Mouse (Mus musculus) stomach, embryonic 16.5 days (tissue): ENCODE measurements around the gene Picalm. TPM values are rescaled to one million over a fixed set of nuclear protein-coding genes. Genes with fewer than 3 reads are reported as not detected.

Experiments
- ATAC-seq: fragments of 200-750 bp; cut with Nextera tagmentation; 2 replicates; pipeline ENCODE4 v1.8.0; 2017; ENCODE audit warnings: moderate number of reproducible peaks, moderate TSS enrichment; ENCODE audit not compliant: insufficient read depth, low FRiP score
- H3K27ac ChIP-seq: fragments of 300-500 bp; sonication (generic); 2 replicates; pipeline ENCODE4 v1.5.1; 2014; ENCODE audit warnings: low read length
- H3K27me3 ChIP-seq: fragments of 300-500 bp; sonication (generic); 2 replicates; pipeline ENCODE4 v1.6.1; 2014; ENCODE audit warnings: low read length, control low read depth, mixed read lengths; ENCODE audit not compliant: control insufficient read depth, insufficient read depth
- H3K36me3 ChIP-seq: fragments of 300-500 bp; sonication (generic); 2 replicates; pipeline ENCODE4 v1.6.1; 2014; ENCODE audit warnings: low read length; ENCODE audit not compliant: control insufficient read depth, insufficient read depth
- H3K4me1 ChIP-seq: fragments of 300-500 bp; sonication (generic); 2 replicates; pipeline ENCODE4 v1.6.1; 2014; ENCODE audit warnings: low read length, control low read depth, mixed read lengths; ENCODE audit not compliant: control insufficient read depth, insufficient read depth
- H3K4me2 ChIP-seq: fragments of 300-500 bp; sonication (generic); 2 replicates; pipeline ENCODE4 v1.6.1; 2014; ENCODE audit warnings: low read depth, low read length, mixed read lengths
- H3K4me3 ChIP-seq: fragments of 300-500 bp; sonication (generic); replicated peaks from 2 replicates; pipeline ENCODE4 v1.5.1; 2014; ENCODE audit warnings: mild to moderate bottlenecking, low read length
- H3K9ac ChIP-seq: fragments of 300-500 bp; sonication (generic); 2 replicates; pipeline ENCODE4 v1.6.1; 2014; ENCODE audit warnings: low read length
- H3K9me3 ChIP-seq: fragments of 300-500 bp; sonication (generic); replicated peaks from 2 replicates; pipeline ENCODE4 v1.6.1; 2016; ENCODE audit warnings: low read length, control low read depth; ENCODE audit not compliant: control insufficient read depth
- WGBS: fragments of 180-500 bp; shearing (Covaris S2); extraction: QIAGEN DNeasy Blood & Tissue Kit; methylation state at CpG from one replicate; pipeline ENCODE4 v1.1.7; 2014; 5-methylcytosine and 5-hydroxymethylcytosine counted together
- polyA plus RNA-seq: library from polyadenylated mRNA; unstranded; fragments of >200 nt; fragmentation: Nextera tagmentation; extraction: Ambion mirVana; gene quantifications from 2 replicates; pipeline ENCODE4 v1.2.1, GENCODE M21; 2015

Picalm gene
- 39.0 and 46.9 TPM in 2 replicates for polyA plus RNA-seq

- peak within 1 kb of the TSS; percentile 94 for H3K4me3 ChIP-seq
- under 1% methylated on average over 62 of the region's 72 CpGs for WGBS
- H3K9ac ChIP-seq, result peak within 1 kb of the TSS; percentile 99
- no peaks in the 10 kb centered on the region for H3K9me3 ChIP-seq
- ATAC-seq, result peak; percentile 94
- H3K27me3 ChIP-seq, result no peaks in the 10 kb centered on the region
- H3K4me2 ChIP-seq, result peak within 1 kb of the TSS; percentile 75
- peak within 1 kb of the TSS; percentile 99 for H3K27ac ChIP-seq
- no peaks in the 10 kb centered on the region for H3K36me3 ChIP-seq
- peaks cover 7% of the 10 kb centered on the region for H3K4me1 ChIP-seq
Observed at GRCm38 (mm10) chr7:90129732-90130392, at the start of gene Picalm. Gene Picalm, plus strand, starts transcription at chr7:90130213.

GRCm38 (mm10) chr7:90083799-90084198 is 46.2 kb upstream of the Picalm start:
- no peak overlapping the region for H3K9ac ChIP-seq
- no peaks in the 10 kb centered on the region for H3K36me3 ChIP-seq
- no peak overlapping the region for H3K4me2 ChIP-seq
- no peak overlapping the region for H3K4me3 ChIP-seq
- peak; percentile 58; the same call in 1 of the 2 replicates for ATAC-seq
- peak overlapping the region; percentile 4; the same call in 1 of the 2 replicates for H3K27ac ChIP-seq
- WGBS, result 40% methylated on average over 7 of the region's 7 CpGs
- H3K27me3 ChIP-seq, result no peaks in the 10 kb centered on the region
- H3K4me1 ChIP-seq, result peaks cover 14% of the 10 kb centered on the region
- H3K9me3 ChIP-seq, result no peaks in the 10 kb centered on the region

DNA sequence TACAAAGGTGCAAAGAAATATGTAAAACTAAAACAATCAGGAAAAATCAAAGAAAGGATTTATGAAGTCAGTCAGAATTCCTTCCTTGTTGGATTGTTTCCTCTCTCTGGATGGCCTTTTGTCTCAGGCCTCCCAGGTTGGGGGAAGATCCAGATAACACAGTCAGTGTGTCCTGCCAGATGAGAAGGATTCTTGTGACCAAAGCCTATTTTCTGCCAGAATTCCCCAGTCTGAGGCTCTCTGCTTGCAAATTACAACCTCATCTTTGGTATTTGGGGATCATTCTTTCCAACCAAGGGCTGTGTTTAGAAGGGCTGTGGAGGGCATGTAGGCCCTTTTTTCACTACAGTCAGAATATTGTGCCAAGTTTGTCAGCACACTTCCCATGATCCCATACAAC is 45.5 kb upstream of the Picalm start:
- no peaks in the 10 kb centered on the region for H3K9me3 ChIP-seq
- H3K27me3 ChIP-seq, result no peaks in the 10 kb centered on the region
- H3K9ac ChIP-seq, result no peak overlapping the region
- H3K27ac ChIP-seq, result peak overlapping the region; percentile 73; the same call in 1 of the 2 replicates
- H3K4me1 ChIP-seq, result peaks cover 14% of the 10 kb centered on the region
- ATAC-seq, result no peak
- H3K36me3 ChIP-seq, result no peaks in the 10 kb centered on the region
- H3K4me2 ChIP-seq, result no peak overlapping the region
- H3K4me3 ChIP-seq, result no peak overlapping the region

DNA sequence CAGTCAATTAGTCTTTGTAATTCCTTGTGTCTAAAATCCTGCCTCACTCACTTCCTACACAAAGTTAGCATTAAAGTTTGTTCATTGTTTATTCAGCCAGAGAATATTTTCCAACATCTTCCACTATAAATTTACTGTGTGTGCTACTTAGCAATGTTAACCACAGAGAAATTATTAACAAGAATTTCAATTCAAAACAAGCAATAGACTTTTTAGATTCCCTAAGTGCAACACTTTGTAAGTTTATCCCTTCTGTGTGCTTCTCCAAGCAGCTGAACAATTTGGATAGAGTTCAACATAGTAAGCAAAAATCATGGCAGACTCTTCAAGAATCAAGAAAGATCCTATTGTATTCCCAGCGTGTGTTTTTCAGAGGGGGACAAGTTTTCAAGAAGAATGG is 44.3 kb upstream of the Picalm start:
- H3K4me3 ChIP-seq, result no peak overlapping the region
- WGBS, result 15% methylated on average over 1 of the region's 1 CpGs
- H3K27ac ChIP-seq, result peak overlapping the region; percentile 73
- H3K27me3 ChIP-seq, result no peaks in the 10 kb centered on the region
- no peaks in the 10 kb centered on the region for H3K36me3 ChIP-seq
- H3K9me3 ChIP-seq, result no peaks in the 10 kb centered on the region
- no peak for ATAC-seq
- no peak overlapping the region for H3K4me2 ChIP-seq
- no peak overlapping the region for H3K9ac ChIP-seq
- H3K4me1 ChIP-seq, result peaks cover 14% of the 10 kb centered on the region

DNA sequence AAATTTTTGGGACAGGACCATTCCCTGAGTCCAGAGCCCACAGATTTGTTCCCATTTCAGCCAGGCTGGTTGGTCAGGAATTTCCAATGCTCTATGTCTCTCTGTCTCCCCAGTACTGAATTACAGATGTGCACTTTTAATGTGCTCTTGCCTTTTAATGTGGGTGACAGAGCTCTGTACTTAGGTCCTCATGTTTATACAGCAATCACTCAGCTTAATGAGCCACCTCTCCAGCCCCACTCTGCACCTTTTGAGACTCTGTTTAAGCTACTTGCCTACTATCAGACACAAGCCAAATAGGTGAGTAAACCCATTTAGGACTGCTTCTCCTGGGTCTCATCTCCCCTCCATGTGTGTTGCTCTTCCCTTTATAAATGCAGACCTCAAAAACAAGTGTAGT is 43.2 kb upstream of the Picalm start:
- H3K36me3 ChIP-seq, result no peaks in the 10 kb centered on the region
- no peaks in the 10 kb centered on the region for H3K9me3 ChIP-seq
- no peaks in the 10 kb centered on the region for H3K27me3 ChIP-seq
- H3K9ac ChIP-seq, result no peak overlapping the region
- no peak overlapping the region for H3K27ac ChIP-seq
- no peak for ATAC-seq
- no peak overlapping the region for H3K4me3 ChIP-seq
- H3K4me2 ChIP-seq, result no peak overlapping the region
- H3K4me1 ChIP-seq, result peaks cover 14% of the 10 kb centered on the region

DNA sequence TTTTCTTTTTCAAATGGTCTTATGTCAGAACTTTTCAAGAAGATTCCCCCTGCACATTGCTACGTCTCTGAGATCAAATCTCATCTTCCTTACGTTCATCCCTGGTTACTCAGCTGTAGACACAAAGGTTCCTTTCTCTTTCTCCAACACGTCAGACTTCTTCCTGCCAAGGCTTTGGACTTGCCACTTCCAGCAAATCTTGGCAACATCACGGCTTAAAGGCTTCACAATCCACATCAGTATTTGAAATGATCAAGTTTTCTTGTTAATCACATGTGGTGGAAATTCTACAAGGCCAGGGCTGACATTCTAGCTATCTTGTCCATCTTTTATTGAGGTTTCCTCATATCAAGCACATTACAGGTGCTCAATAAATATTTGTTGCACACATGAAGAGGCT is 39.0 kb upstream of the Picalm start:
- no peaks in the 10 kb centered on the region for H3K9me3 ChIP-seq
- ATAC-seq, result no peak
- no peaks in the 10 kb centered on the region for H3K27me3 ChIP-seq
- H3K4me3 ChIP-seq, result no peak overlapping the region
- H3K9ac ChIP-seq, result no peak overlapping the region
- peaks cover 2% of the 10 kb centered on the region for H3K4me1 ChIP-seq
- no peak overlapping the region for H3K4me2 ChIP-seq
- H3K27ac ChIP-seq, result no peak overlapping the region
- WGBS, result 76% methylated on average over 4 of the region's 4 CpGs
- no peaks in the 10 kb centered on the region for H3K36me3 ChIP-seq

GRCm38 (mm10) chr7:90091756-90092155 is 38.3 kb upstream of the Picalm start:
- H3K9me3 ChIP-seq, result no peaks in the 10 kb centered on the region
- H3K4me1 ChIP-seq, result no peaks in the 10 kb centered on the region
- no peak for ATAC-seq
- no peaks in the 10 kb centered on the region for H3K27me3 ChIP-seq
- no peak overlapping the region for H3K27ac ChIP-seq
- no peak overlapping the region for H3K9ac ChIP-seq
- H3K4me2 ChIP-seq, result no peak overlapping the region
- no peak overlapping the region for H3K4me3 ChIP-seq
- no peaks in the 10 kb centered on the region for H3K36me3 ChIP-seq
- 30% methylated on average over 2 of the region's 2 CpGs for WGBS

DNA sequence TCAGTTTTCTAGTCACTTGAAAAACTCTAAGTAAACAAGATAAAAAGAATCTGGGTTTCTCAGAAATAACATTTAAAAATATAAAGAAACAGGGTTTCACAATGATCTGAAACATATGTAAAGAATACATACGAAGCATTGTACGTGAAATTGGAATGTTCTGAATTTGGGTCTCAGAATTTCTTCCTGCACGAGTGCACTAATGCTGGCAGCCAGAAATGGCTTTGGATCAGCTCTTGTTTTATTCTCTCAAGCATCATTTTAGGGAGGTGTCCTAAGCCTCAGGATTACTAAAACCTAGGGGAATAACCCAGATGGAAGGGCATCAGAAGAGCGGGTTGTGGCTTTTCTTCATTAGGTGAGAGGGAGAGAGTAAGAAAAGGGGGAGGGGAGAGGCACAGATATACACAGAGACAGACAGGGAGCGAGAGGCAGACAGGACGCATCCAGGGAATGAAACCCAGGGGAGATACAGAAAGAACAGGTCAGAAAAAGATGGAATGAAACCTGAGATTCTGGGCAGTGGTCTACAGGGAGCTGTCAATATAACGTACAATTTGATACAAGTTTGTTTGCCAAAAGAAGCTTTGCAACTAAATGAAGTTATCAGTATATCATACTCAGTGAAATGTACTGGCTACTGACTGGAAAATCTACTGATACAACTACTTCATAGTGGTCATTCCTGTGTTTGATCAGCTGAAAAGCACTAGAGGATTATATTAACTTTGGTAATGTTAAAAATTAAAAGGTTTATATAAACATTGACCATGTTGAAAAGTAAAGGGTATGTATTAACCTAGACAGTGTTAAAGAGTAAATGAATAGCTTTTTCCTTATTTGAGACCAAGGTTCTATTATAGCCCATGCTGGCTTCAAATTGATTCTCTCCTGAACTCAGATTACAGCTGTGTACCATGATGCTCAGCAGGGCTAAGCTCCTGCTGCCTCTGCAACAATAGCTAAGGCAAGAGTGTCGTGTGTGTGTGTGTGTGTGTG is 37.3 kb upstream of the Picalm start:
- no peak for ATAC-seq
- Histone ChIP-seq H3K9ac (no peak overlapping the region), H3K27me3 (no peaks in the 10 kb centered on the region), H3K4me2 (no peak overlapping the region), H3K4me1 (no peaks in the 10 kb centered on the region), H3K4me3 (no peak overlapping the region), H3K27ac (no peak overlapping the region), H3K9me3 (no peaks in the 10 kb centered on the region), H3K36me3 (no peaks in the 10 kb centered on the region)
- WGBS, result 74% methylated on average over 8 of the region's 8 CpGs

DNA sequence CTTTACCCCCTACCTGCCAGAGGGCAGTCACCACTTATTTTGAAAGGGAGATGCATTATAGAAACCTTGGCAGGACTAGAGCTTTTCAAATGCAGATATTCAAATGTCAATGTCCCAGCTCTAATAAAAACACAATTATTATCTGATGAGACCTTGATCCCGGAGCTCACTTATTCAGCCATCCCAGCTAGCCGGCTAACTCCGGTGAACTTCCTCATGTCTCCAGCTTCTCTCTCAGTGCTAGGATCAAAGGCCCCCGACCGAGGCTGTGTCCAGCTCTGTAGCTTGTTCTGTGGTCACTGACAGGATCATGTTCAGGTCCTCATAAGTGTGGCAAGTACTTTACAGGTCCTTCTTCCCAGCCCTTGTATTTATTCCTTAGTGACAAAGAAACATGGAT is 34.9 kb upstream of the Picalm start:
- no peaks in the 10 kb centered on the region for H3K9me3 ChIP-seq
- no peak for ATAC-seq
- H3K4me3 ChIP-seq, result no peak overlapping the region
- no peak overlapping the region for H3K4me2 ChIP-seq
- H3K36me3 ChIP-seq, result no peaks in the 10 kb centered on the region
- H3K27me3 ChIP-seq, result no peaks in the 10 kb centered on the region
- no peak overlapping the region for H3K27ac ChIP-seq
- H3K9ac ChIP-seq, result no peak overlapping the region
- WGBS, result 88% methylated on average over 5 of the region's 5 CpGs
- peaks cover 3% of the 10 kb centered on the region; the same call in 1 of the 2 replicates for H3K4me1 ChIP-seq
